Mouse (Mus musculus) limb, embryonic 14.5 days (tissue): ENCODE measurements at regions not wholly inside any gene's neighbourhood (a gene's known extent, or its start where the extent isn't known, plus 50 kb on each side); places are given as distances from the start of the nearest gene placed in this dataset.

Experiments
- ATAC-seq: fragments of 200-750 bp; cut with Nextera tagmentation; 2 replicates; pipeline ENCODE4 v1.8.0; 2017; ENCODE audit warnings: low read depth, moderate number of reproducible peaks, moderate TSS enrichment; ENCODE audit not compliant: low FRiP score
- DNase-seq: peaks from one replicate; pipeline ENCODE4 v3.0.0-alpha.2; 2015; ENCODE audit warnings: low spot score
- H3K27ac ChIP-seq: fragments of 300-500 bp; sonication (generic); replicated peaks from 2 replicates; pipeline ENCODE4 v1.5.1; 2014; ENCODE audit warnings: low read depth, mild to moderate bottlenecking, low read length, moderate library complexity, mixed read lengths
- H3K27me3 ChIP-seq: fragments of 300-500 bp; sonication (generic); 2 replicates; pipeline ENCODE4 v1.6.1; 2014; ENCODE audit warnings: low read length, mixed read lengths; ENCODE audit not compliant: control insufficient read depth, insufficient read depth
- H3K36me3 ChIP-seq: fragments of 300-500 bp; sonication (generic); 2 replicates; pipeline ENCODE4 v1.6.1; 2014; ENCODE audit warnings: mild to moderate bottlenecking, low read length, moderate library complexity, mixed read lengths; ENCODE audit not compliant: control insufficient read depth, insufficient read depth
- H3K4me1 ChIP-seq: fragments of 300-500 bp; sonication (generic); 2 replicates; pipeline ENCODE4 v1.6.1; 2014; ENCODE audit warnings: antibody characterized with exemption, low read length, mixed read lengths; ENCODE audit not compliant: control insufficient read depth, insufficient read depth
- H3K4me2 ChIP-seq: fragments of 300-500 bp; sonication (generic); replicated peaks from 2 replicates; pipeline ENCODE4 v1.6.1; 2014; ENCODE audit warnings: low read depth, mild to moderate bottlenecking, low read length, moderate library complexity; ENCODE audit not compliant: severe bottlenecking
- H3K4me3 ChIP-seq: fragments of 300-500 bp; sonication (generic); replicated peaks from 2 replicates; pipeline ENCODE4 v1.5.1; 2014; ENCODE audit warnings: low read length
- H3K9ac ChIP-seq: fragments of 300-500 bp; sonication (generic); 2 replicates; pipeline ENCODE4 v1.6.1; 2014; ENCODE audit warnings: mild to moderate bottlenecking, low read depth, low read length, moderate library complexity; ENCODE audit not compliant: severe bottlenecking
- H3K9me3 ChIP-seq: fragments of 300-500 bp; sonication (generic); 2 replicates; pipeline ENCODE4 v1.6.1; 2016; ENCODE audit warnings: low read length; ENCODE audit not compliant: control insufficient read depth
- POLR2A ChIP-seq: fragments of 200-500 bp; IDR thresholded peaks from 2 replicates; pipeline ENCODE4 v1.8.0; 2012; ENCODE audit warnings: inconsistent platforms, mild to moderate bottlenecking, moderate library complexity, borderline replicate concordance; ENCODE audit not compliant: insufficient read depth, insufficient read length; ENCODE audit errors: extremely low read depth
- WGBS: fragments of 180-500 bp; shearing (Covaris S2); extraction: QIAGEN DNeasy Blood & Tissue Kit; methylation state at CpG from one replicate; pipeline ENCODE4 v1.1.7; 2014; 5-methylcytosine and 5-hydroxymethylcytosine counted together

GRCm38 (mm10) chr6:84514623-84515022 is 79.1 kb downstream of the Cyp26b1 start:
- Histone ChIP-seq H3K27me3 (no peaks in the 10 kb centered on the region), H3K9ac (no peak overlapping the region), H3K36me3 (no peaks in the 10 kb centered on the region), H3K4me1 (0 out of 2 replicates have a peak, but pooled peaks cover 8% of the 10 kb centered on the region), H3K4me2 (no peak overlapping the region), H3K4me3 (no peak overlapping the region), H3K9me3 (no peaks in the 10 kb centered on the region), H3K27ac (no peak overlapping the region)
- no peak for ATAC-seq
- peak; percentile 43 for DNase-seq
- 35% methylated on average over 2 of the region's 3 CpGs for WGBS
- no peak for TF ChIP-seq POLR2A

GRCm38 (mm10) chr6:84508598-84508997 is 85.1 kb downstream of the Cyp26b1 start:
- Histone ChIP-seq H3K27ac (no peak overlapping the region), H3K36me3 (no peaks in the 10 kb centered on the region), H3K9ac (no peak overlapping the region), H3K4me1 (peaks cover 18% of the 10 kb centered on the region; the same call in 1 of the 2 replicates), H3K27me3 (no peaks in the 10 kb centered on the region; the same call in 1 of the 2 replicates), H3K9me3 (no peaks in the 10 kb centered on the region), H3K4me3 (no peak overlapping the region), H3K4me2 (no peak overlapping the region)
- DNase-seq (peak; percentile 56), ATAC-seq (no peak)
- 66% methylated on average over 3 of the region's 3 CpGs for whole genome bisulfite sequencing
- no peak for TF ChIP-seq POLR2A

DNA sequence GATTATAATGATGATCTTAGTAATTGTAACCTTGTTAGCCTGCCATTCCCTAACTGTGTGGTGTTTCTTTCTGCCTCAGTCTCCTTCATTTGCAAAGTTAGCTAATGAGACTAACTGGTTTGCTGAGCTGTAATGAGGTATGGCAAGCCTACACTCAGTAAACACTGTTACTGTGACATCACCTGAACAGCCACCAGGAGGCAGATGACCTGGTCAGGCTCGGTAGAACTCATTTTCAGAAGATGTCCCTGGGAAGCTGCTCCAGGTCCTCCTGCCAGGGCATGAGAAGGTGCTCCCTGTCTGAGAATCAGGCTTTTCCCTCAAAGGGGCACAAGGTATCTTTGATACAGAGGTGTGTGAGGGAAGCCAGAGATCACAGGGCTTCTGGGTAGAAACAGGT is 87.0 kb downstream of the Cyp26b1 start:
- no peak for DNase-seq
- WGBS: 32% methylated on average over 1 of the region's 1 CpGs
- H3K36me3 ChIP-seq: no peaks in the 10 kb centered on the region

DNA sequence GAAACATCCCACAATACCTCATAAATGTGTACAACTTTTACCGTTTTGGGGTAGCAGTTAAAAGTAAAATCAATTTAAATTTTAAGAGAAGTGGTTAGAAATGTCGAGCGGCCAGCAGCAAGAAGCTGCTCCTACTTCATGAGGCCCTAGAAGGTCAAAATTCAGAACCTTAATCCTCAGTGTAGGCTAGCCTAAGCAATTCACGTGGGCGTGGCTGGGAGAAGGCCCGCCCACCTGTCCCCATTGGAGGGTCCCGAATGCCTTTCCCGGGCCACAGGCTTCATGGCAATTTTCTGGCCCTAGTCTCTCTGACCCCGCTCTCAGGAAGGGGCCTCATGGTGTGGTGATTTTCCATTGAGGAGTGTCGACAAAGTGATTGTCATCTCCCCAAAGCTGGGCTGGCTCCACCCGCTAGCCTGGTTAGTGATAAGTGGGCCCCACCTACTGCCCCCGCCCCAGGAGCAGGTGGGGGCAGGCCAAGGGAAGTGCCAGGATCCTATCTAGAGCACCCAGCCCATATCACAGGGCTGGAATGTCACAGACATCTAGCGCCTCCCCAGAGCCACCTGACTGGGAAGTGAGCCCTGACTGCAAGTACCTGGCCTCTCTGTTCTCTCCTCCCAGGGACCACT is 93.3 kb downstream of the Cyp26b1 start:
- ATAC-seq: no peak
- WGBS: 45% methylated on average over 13 of the region's 13 CpGs
- H3K4me2 ChIP-seq: no peak overlapping the region

More for the DNA sequence above, 87.0 kb downstream of the Cyp26b1 start:
- H3K4me3 ChIP-seq: no peak overlapping the region
- no peak for ATAC-seq
- peaks cover 12% of the 10 kb centered on the region; the same call in 1 of the 2 replicates for H3K4me1 ChIP-seq
- TF ChIP-seq POLR2A: no peak
- H3K4me2 ChIP-seq: no peak overlapping the region
- no peak overlapping the region for H3K27ac ChIP-seq
- H3K9ac ChIP-seq: no peak overlapping the region
- no peaks in the 10 kb centered on the region; the same call in 1 of the 2 replicates for H3K27me3 ChIP-seq
- no peaks in the 10 kb centered on the region for H3K9me3 ChIP-seq

DNA sequence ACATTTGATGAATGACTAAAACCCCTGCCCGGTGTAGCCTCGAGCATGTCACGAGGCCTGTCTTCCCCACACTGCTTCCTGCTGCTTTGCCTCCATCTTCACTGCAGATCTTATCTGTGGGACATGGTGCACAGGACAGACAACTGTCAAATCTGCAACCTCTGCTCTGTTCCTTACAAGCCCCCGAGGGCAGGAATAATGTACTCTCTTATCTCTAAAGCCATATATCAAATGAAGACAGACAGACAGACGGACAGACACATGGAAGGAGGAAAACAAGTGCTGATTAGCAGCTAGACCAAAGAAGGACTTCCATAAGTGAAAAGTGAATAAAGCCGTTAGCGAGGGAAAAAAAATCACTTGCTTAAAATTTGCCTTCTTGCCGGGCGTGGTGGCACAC is 95.6 kb downstream of the Cyp26b1 start:
- H3K27ac ChIP-seq: no peak overlapping the region
- DNase-seq: no peak
- no peak overlapping the region for H3K4me3 ChIP-seq
- H3K4me1 ChIP-seq: no peaks in the 10 kb centered on the region; the same call in 1 of the 2 replicates
- no peaks in the 10 kb centered on the region for H3K36me3 ChIP-seq
- H3K9me3 ChIP-seq: no peaks in the 10 kb centered on the region
- no peak overlapping the region for H3K4me2 ChIP-seq
- no peak for ATAC-seq
- H3K9ac ChIP-seq: no peak overlapping the region
- 66% methylated on average over 9 of the region's 9 CpGs for WGBS
- H3K27me3 ChIP-seq: no peaks in the 10 kb centered on the region
- no peak for TF ChIP-seq POLR2A

More for the DNA sequence above, 93.3 kb downstream of the Cyp26b1 start:
- Histone ChIP-seq H3K27ac (no peak overlapping the region), H3K9ac (no peak overlapping the region), H3K36me3 (no peaks in the 10 kb centered on the region), H3K4me1 (no peaks in the 10 kb centered on the region), H3K4me3 (no peak overlapping the region), H3K27me3 (no peaks in the 10 kb centered on the region), H3K9me3 (no peaks in the 10 kb centered on the region)
- no peak for TF ChIP-seq POLR2A
- no peak for DNase-seq
